In genomic region chr14:118686861-118687260, GRCm38 (mm10) we compare ENCODE assay signal across 19 mouse cellular contexts. TPM values are rescaled to one million over a fixed set of nuclear protein-coding genes. Genes with fewer than 3 reads are reported as not detected.
DNase-seq lines count a peak whose midpoint lies in the region; ATAC-seq and TF ChIP-seq lines count a peak whose summit lies in the region.
"Had no signal": no experiment of that assay in that cellular context is flagged by ENCODE, and none has a peak within 500 bp of the region (broad histone marks: within the 10 kb centered on the region; RNA-seq: fewer than 3 reads in every experiment).

No protein-coding gene starts in this region.

- no peak for ATAC-seq in hindbrain, postnatal 0 days
- ATAC-seq in hindbrain, embryonic 16.5 days: no peak
- ATAC-seq: forebrain, embryonic 14.5 days; intestine, embryonic 15.5 days; midbrain, embryonic 15.5 days had no signal

- no peaks in the 10 kb centered on the region for H3K36me3 ChIP-seq in hindbrain, postnatal 0 days (ENCODE audit: insufficient read depth, low read length)
- no peaks in the 10 kb centered on the region for H3K36me3 ChIP-seq in hindbrain, embryonic 16.5 days (ENCODE audit: control insufficient read depth, insufficient read depth, low read length)
- H3K36me3 ChIP-seq in E14TG2a.4 (ENCODE audit: insufficient read depth, low read length): peaks cover 70% of the 10 kb centered on the region
- H3K36me3 ChIP-seq: intestine, embryonic 15.5 days; midbrain, embryonic 15.5 days had no signal

- no peak overlapping the region for H3K9ac ChIP-seq in hindbrain, postnatal 0 days (replicated peaks; ENCODE audit: low read length)
- no peak overlapping the region for H3K9ac ChIP-seq in hindbrain, embryonic 16.5 days (ENCODE audit: low read depth, low read length)
- H3K9ac ChIP-seq: intestine, embryonic 15.5 days; liver, embryonic 14.5 days; midbrain, embryonic 15.5 days had no signal

- H3K4me2 ChIP-seq in hindbrain, postnatal 0 days (ENCODE audit: low read depth, low read length): no peak overlapping the region
- no peak overlapping the region for H3K4me2 ChIP-seq in hindbrain, embryonic 16.5 days (ENCODE audit: low read length)
- H3K4me2 ChIP-seq: intestine, embryonic 15.5 days; midbrain, embryonic 15.5 days had no signal

- no peaks in the 10 kb centered on the region; the same call in 1 of the 2 replicates for H3K4me1 ChIP-seq in hindbrain, postnatal 0 days (ENCODE audit: insufficient read depth, low read length)
- peaks cover 3% of the 10 kb centered on the region; the same call in 1 of the 2 replicates for H3K4me1 ChIP-seq in hindbrain, embryonic 16.5 days (ENCODE audit: control insufficient read depth, insufficient read depth, low read depth, low read length)
- H3K4me1 ChIP-seq in E14TG2a.4 (replicated peaks; ENCODE audit: low read depth, low read length): peaks cover 81% of the 10 kb centered on the region
- H3K4me1 ChIP-seq: midbrain, embryonic 15.5 days had no signal

- no peaks in the 10 kb centered on the region for H3K27me3 ChIP-seq in hindbrain, postnatal 0 days (ENCODE audit: insufficient read depth, low read length)
- H3K27me3 ChIP-seq in hindbrain, embryonic 16.5 days (replicated peaks; ENCODE audit: control insufficient read depth, insufficient read depth, low read length): no peaks in the 10 kb centered on the region
- H3K27me3 ChIP-seq in E14TG2a.4 (ENCODE audit: insufficient read depth, low read length): no peaks in the 10 kb centered on the region
- H3K27me3 ChIP-seq: intestine, embryonic 15.5 days; midbrain, embryonic 15.5 days had no signal

- DNase-seq in hindbrain, postnatal 0 days (ENCODE audit: low spot score): peak; percentile 31
- DNase-seq in brain, embryonic 14.5 days (ENCODE audit: low read depth): peak; percentile 69
- DNase-seq in forelimb bud, embryonic 11.5 days (ENCODE audit: low read depth, low spot score): peak; percentile 53
- DNase-seq in lung, postnatal 36 days: no peak
- no peak for DNase-seq in right cerebral cortex, postnatal 25 days
- no peak for DNase-seq in ovary, postnatal 14 days (ENCODE audit: low spot score)
- DNase-seq: adrenal gland, adult 8-10 months; cerebellum, adult 18-20 months; heart, adult 11 months; heart, postnatal 4 days; layer of hippocampus, postnatal 36 days; thymus, postnatal 14 days had no signal

- H3K9me3 ChIP-seq in hindbrain, postnatal 0 days (ENCODE audit: low read length): no peaks in the 10 kb centered on the region
- no peaks in the 10 kb centered on the region for H3K9me3 ChIP-seq in hindbrain, embryonic 16.5 days (ENCODE audit: control insufficient read depth, low read length)
- no peaks in the 10 kb centered on the region for H3K9me3 ChIP-seq in E14TG2a.4 (ENCODE audit: low read length)
- H3K9me3 ChIP-seq: intestine, embryonic 15.5 days; midbrain, embryonic 15.5 days had no signal

- no peak for TF ChIP-seq CTCF in hindbrain, postnatal 0 days (IDR thresholded peaks at IDR 0.05; ENCODE audit: low read depth)
- TF ChIP-seq CTCF in E14TG2a.4 (conservative IDR thresholded peaks at IDR 0.05; ENCODE audit: low read length): no peak
- TF ChIP-seq CTCF in brain, embryonic 14.5 days (IDR thresholded peaks at IDR 0.05; ENCODE audit: borderline replicate concordance, extremely low read depth, insufficient read depth, insufficient read length): no peak

- no peak for TF ChIP-seq POLR2A in brain, embryonic 14.5 days (IDR thresholded peaks at IDR 0.05; ENCODE audit: borderline replicate concordance, extremely low read depth, insufficient read depth, insufficient read length, poor library complexity, severe bottlenecking)

- H3K4me3 ChIP-seq in hindbrain, postnatal 0 days (ENCODE audit: low read length): no peak overlapping the region
- H3K4me3 ChIP-seq in hindbrain, embryonic 16.5 days (ENCODE audit: low read length): no peak overlapping the region
- peak overlapping the region; percentile 50 for H3K4me3 ChIP-seq in E14TG2a.4 (replicated peaks; ENCODE audit: low read length)
- H3K4me3 ChIP-seq: erythroblast, embryonic 14.5 days; intestine, embryonic 15.5 days; midbrain, embryonic 15.5 days had no signal

- H3K27ac ChIP-seq in hindbrain, postnatal 0 days: no peak overlapping the region
- no peak overlapping the region for H3K27ac ChIP-seq in hindbrain, embryonic 16.5 days (ENCODE audit: low read depth, low read length)
- H3K27ac ChIP-seq: intestine, embryonic 15.5 days; liver, embryonic 14.5 days; midbrain, embryonic 15.5 days had no signal

- 84% methylated on average over 5 of the region's 5 CpGs for WGBS in hindbrain, postnatal 0 days
- 86% methylated on average over 5 of the region's 5 CpGs for WGBS in hindbrain, embryonic 16.5 days

RNA-seq across cellular contexts. Expression of gene Abcc4, which starts 19.2 kb away (rescaled TPM):
- 4.3 and 4.8 TPM in 2 replicates for total RNA-seq in hindbrain, postnatal 0 days (2014; rRNA removed)
- polyA plus RNA-seq in hindbrain, postnatal 0 days (2015; fragmentation: Nextera tagmentation; extraction: Ambion mirVana): 2.1 and 2.3 TPM in 2 replicates
- 2.5 and 2.6 TPM in 2 replicates for polyA plus RNA-seq in hindbrain, embryonic 16.5 days (2015; fragmentation: Nextera tagmentation; extraction: Ambion mirVana)
- polyA plus RNA-seq in brain, embryonic 14.5 days (2012; rRNA removed): 1.4 and 1.7 TPM in 2 replicates

Comparison
In these comparisons a context has a peak if more than half of its experiments do, and no peak if none do; other contexts are left out.
1. DNase-seq: peak in hindbrain, postnatal 0 days (single experiment), brain, embryonic 14.5 days (single experiment) and forelimb bud, embryonic 11.5 days (single experiment); none in lung, postnatal 36 days (single experiment), right cerebral cortex, postnatal 25 days (single experiment) and ovary, postnatal 14 days (single experiment).